Mouse (Mus musculus) CH12.LX (cell line): ENCODE measurements at regions not wholly inside any gene's neighbourhood (a gene's known extent, or its start where the extent isn't known, plus 50 kb on each side); places are given as distances from the start of the nearest gene placed in this dataset.

Experiments used
- DNase-seq: peaks from one replicate; pipeline ENCODE4 v3.0.0-alpha.2; 2013; ENCODE audit errors: extremely low read depth
- H3K27ac ChIP-seq: 2 replicates; pipeline ENCODE4 v1.5.1; 2012; ENCODE audit warnings: low read depth, mild to moderate bottlenecking, control low read depth, moderate library complexity; ENCODE audit not compliant: insufficient read depth
- H3K27me3 ChIP-seq: replicated peaks from 2 replicates; pipeline ENCODE3; 2012; ENCODE audit warnings: inconsistent platforms
- H3K36me3 ChIP-seq, 2 experiments: replicated peaks in 1 of 2; 2 replicates each; pipeline versions ENCODE3 to v1.6.1; 2012; ENCODE audit warnings: inconsistent platforms in 1 of 2, low read length in 1 of 2, mild to moderate bottlenecking in 1 of 2, mixed read lengths in 1 of 2, moderate library complexity in 1 of 2; ENCODE audit not compliant: control insufficient read depth in 1 of 2, insufficient read depth in 1 of 2
- H3K4me1 ChIP-seq, 2 experiments: 2 replicates each; pipeline ENCODE4 v1.6.1; 2012; ENCODE audit warnings: inconsistent platforms in 1 of 2, moderate library complexity in 1 of 2; ENCODE audit not compliant: insufficient read depth in 2 of 2, control insufficient read depth in 1 of 2
- H3K4me2 ChIP-seq: 2 replicates; pipeline ENCODE4 v1.6.1; 2012; ENCODE audit warnings: low read depth, mild to moderate bottlenecking, control low read depth; ENCODE audit not compliant: poor library complexity, insufficient read depth, severe bottlenecking
- H3K4me3 ChIP-seq, 3 experiments: fragments of 150-350 bp in 1 of 3; sonication (generic) in 1 of 3; replicated peaks in 1 of 3; 2 replicates each; pipeline versions ENCODE3 to v1.5.1; 2011 to 2012; ENCODE audit warnings: low read depth in 2 of 3, low read length in 2 of 3, mild to moderate bottlenecking in 2 of 3, moderate library complexity in 2 of 3, control low read depth in 1 of 3, improper control_type of control experiment in 1 of 3, inconsistent platforms in 1 of 3, mixed read lengths in 1 of 3; ENCODE audit not compliant: poor library complexity in 1 of 3
- H3K79me2 ChIP-seq: replicated peaks from 2 replicates; pipeline ENCODE4 v1.6.1; 2012; ENCODE audit warnings: mild to moderate bottlenecking, moderate library complexity; ENCODE audit not compliant: control insufficient read depth, poor library complexity, insufficient read depth, severe bottlenecking; ENCODE audit errors: extremely low read depth
- H3K9ac ChIP-seq: 2 replicates; pipeline ENCODE4 v1.6.1; 2012; ENCODE audit warnings: low read depth, mild to moderate bottlenecking, control low read depth, moderate library complexity; ENCODE audit not compliant: insufficient read depth
- H3K9me3 ChIP-seq: replicated peaks from 2 replicates; pipeline ENCODE3; 2012; ENCODE audit warnings: low read length, inconsistent platforms, mixed read lengths
- BHLHE40 ChIP-seq: IDR thresholded peaks from 2 replicates; pipeline ENCODE4 v1.6.1; 2011; ENCODE audit warnings: mild to moderate bottlenecking, low read depth, low read length, improper control_type of control experiment
- CHD1 ChIP-seq: IDR thresholded peaks from 2 replicates; pipeline ENCODE4 v1.6.1; 2012; ENCODE audit warnings: low read depth, low read length, improper control_type of control experiment, inconsistent platforms
- CHD2 ChIP-seq: IDR thresholded peaks from 2 replicates; pipeline ENCODE4 v1.6.1; 2011; ENCODE audit warnings: low read length, improper control_type of control experiment
- EP300 ChIP-seq: IDR thresholded peaks from 2 replicates; pipeline ENCODE4 v1.6.1; 2011; ENCODE audit warnings: low read length, improper control_type of control experiment
- MAFK ChIP-seq: IDR thresholded peaks from 2 replicates; pipeline ENCODE4 v1.6.1; 2011; ENCODE audit warnings: low read length, improper control_type of control experiment; ENCODE audit not compliant: insufficient replicate concordance
- MAX ChIP-seq: IDR thresholded peaks from 2 replicates; pipeline ENCODE4 v1.6.1; 2011; ENCODE audit warnings: low read length, improper control_type of control experiment
- MXI1 ChIP-seq: IDR thresholded peaks from 2 replicates; pipeline ENCODE4 v1.6.1; 2011; ENCODE audit warnings: mild to moderate bottlenecking, low read depth, low read length, improper control_type of control experiment
- RAD21 ChIP-seq: IDR thresholded peaks from 2 replicates; pipeline ENCODE4 v1.6.1; 2011; ENCODE audit warnings: low read depth, mild to moderate bottlenecking, low read length, improper control_type of control experiment, moderate library complexity
- SIN3A ChIP-seq: IDR thresholded peaks from 2 replicates; pipeline ENCODE4 v1.6.1; 2012; ENCODE audit warnings: low read length, improper control_type of control experiment, inconsistent platforms
- TBP ChIP-seq: conservative IDR thresholded peaks from 2 replicates; pipeline ENCODE4 v1.6.1; 2011; ENCODE audit warnings: low read depth, low read length, improper control_type of control experiment
- TCF12 ChIP-seq: IDR thresholded peaks from 2 replicates; pipeline ENCODE4 v1.6.1; 2014; ENCODE audit warnings: low read depth, mild to moderate bottlenecking, inconsistent platforms, low read length, improper control_type of control experiment
- ZNF384 ChIP-seq: IDR thresholded peaks from 2 replicates; pipeline ENCODE4 v1.6.1; 2012; ENCODE audit warnings: low read depth, low read length, improper control_type of control experiment, inconsistent platforms
- dilution Hi-C: fragments of 300-500 bp; cut with MboI; formaldehyde crosslinking; loops from 2 replicates; pipeline ENCODE4 v1.14.3; 2020; ENCODE audit warnings: low sequenced_read_pairs; ENCODE audit not compliant: extremely low pct_unique_long_range_greater_than_20kb, extremely low pct_ligation_motif_present
- in situ Hi-C: fragments of 300-500 bp; cut with MboI; formaldehyde crosslinking; loops from 3 replicates; pipeline ENCODE4 v1.14.3; 2019; ENCODE audit warnings: low sequenced_read_pairs, low pct_ligation_motif_present, low pct_unique_long_range_greater_than_20kb, mixed read lengths

DNA sequence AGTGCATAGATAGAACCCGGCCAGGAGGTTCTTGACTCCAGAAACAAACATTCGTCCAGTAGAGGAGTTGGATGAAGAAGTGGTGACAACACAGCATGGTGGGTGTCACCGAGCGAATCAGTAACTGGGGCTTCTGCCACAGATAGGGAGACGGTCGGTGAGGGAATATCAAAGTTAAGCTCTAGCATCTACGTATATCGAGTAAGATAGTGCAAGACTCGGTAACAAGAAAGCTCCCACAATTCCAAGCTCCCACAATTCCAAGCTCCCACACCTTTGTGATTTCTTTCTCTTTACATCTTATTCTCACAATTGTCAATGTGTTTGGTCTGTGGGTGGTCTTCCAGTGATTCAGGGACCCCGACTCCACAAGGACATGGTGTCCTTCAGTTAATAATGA lies 222.2 kb downstream of the 1500009L16Rik start:
- Histone ChIP-seq H3K4me2 (no peak overlapping the region), H3K4me3 (no peak overlapping the region), H3K36me3 (no peaks in the 10 kb centered on the region), H3K27me3 (no peaks in the 10 kb centered on the region), H3K9ac (no peak overlapping the region), H3K79me2 (no peaks in the 10 kb centered on the region), H3K4me1 (peaks cover 9 to 20% of the 10 kb centered on the region in 2 experiments), H3K9me3 (no peaks in the 10 kb centered on the region), H3K27ac (no peak overlapping the region)
- no peak for DNase-seq
- TF ChIP-seq SIN3A (no peak), MXI1 (no peak), MAFK (no peak), ZNF384 (no peak)
- dilution Hi-C loops = no loop called here
- in situ Hi-C loops = no loop called here

DNA sequence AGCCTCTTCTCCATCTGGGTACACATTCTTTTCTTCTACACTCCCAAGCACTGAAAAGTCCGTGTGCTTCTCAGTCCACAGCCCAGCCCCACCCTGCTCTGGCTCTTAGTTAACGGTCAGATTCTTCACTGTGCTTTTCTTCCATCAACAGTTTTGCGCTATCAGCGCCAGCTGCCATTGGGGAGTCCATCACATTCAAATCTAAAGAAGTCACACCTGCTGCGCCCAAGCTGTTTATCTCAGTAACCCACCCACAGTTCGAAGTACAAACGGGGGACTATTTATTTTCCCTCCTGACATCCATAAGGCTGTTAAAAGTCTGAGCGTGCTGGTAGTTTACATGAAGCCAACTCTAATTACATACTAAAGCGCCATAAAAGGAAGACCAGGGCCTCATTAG lies 222.8 kb downstream of the 1500009L16Rik start:
- Histone ChIP-seq H3K9me3 (no peaks in the 10 kb centered on the region), H3K79me2 (no peaks in the 10 kb centered on the region), H3K36me3 (no peaks in the 10 kb centered on the region), H3K27me3 (no peaks in the 10 kb centered on the region), H3K9ac (no peak overlapping the region), H3K4me1 (peaks cover 9 to 20% of the 10 kb centered on the region in 2 experiments), H3K27ac (no peak overlapping the region), H3K4me3 (no peak overlapping the region), H3K4me2 (no peak overlapping the region)
- DNase-seq = no peak
- TF ChIP-seq EP300 = no peak
- no peak for TF ChIP-seq MXI1
- no peak for TF ChIP-seq CHD1
- TF ChIP-seq TCF12 = no peak
- TF ChIP-seq SIN3A = no peak
- TF ChIP-seq CHD2 = no peak
- TF ChIP-seq ZNF384 = no peak
- TF ChIP-seq BHLHE40 = no peak
- no peak for TF ChIP-seq TBP
- in situ Hi-C loops = no loop called here
- dilution Hi-C loops = no loop called here

DNA sequence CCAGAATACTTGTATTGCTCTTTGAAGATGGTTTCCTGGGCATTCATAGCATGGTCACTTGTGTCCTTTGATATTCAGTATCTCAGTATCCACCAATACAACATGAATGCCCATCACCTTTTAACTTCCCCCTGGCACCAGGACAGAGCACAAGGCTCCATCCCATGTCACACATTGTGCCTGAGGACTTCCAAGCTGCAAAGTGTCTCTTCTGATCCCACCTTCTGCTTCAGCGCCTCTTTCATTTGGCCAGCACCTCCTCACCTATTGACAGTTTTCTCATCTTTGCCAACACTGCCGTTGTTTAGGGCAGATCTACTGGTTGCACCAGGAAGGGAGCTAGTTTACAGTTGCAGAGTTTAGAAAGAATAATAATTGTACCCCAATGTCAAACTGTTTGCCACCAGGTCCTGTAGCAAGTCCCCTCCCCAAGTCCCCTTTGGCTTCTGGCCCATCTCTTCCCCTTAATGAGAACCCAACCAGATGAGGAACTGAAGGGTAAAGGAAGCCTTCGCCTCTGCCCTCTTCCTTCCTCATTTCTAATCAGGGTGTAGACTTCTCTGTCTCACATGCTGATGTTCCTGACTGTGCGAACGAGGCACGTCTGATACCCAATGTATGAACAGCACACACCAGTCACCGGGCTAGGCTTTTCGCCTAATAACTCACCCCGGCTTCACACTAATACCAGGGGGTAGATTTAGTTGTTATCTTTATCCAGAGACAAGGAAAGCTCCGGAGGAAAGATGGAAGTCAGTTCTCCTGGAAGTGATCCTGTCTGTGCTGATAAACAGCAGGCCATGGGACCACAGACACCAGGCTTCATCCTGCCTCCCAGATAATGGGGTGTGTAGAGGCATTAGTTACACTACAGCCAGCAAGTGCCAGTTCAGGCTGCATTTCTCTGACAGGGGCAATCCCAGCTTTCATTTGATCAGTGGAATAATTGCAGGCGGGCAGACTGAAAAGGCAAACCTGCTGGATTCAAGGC lies 223.8 kb downstream of the 1500009L16Rik start:
- no peaks in the 10 kb centered on the region for H3K36me3 ChIP-seq
- no peaks in the 10 kb centered on the region for H3K27me3 ChIP-seq
- dilution Hi-C loops = no loop called here
- H3K9ac ChIP-seq = no peak overlapping the region
- no peaks in the 10 kb centered on the region for H3K9me3 ChIP-seq
- no peak overlapping the region for H3K27ac ChIP-seq
- in situ Hi-C loops = no loop called here
- DNase-seq = peak; percentile 45
- H3K4me2 ChIP-seq = no peak overlapping the region
- TF ChIP-seq MAX = peak; percentile 57; the same call in 1 of the 2 replicates
- TF ChIP-seq RAD21 = no peak
- H3K79me2 ChIP-seq = no peaks in the 10 kb centered on the region
- no peak overlapping the region for H3K4me3 ChIP-seq
- H3K4me1 ChIP-seq = peaks cover 9 to 18% of the 10 kb centered on the region in 2 experiments
